Comparison of ENCODE assay signal across 8 mouse cellular contexts in genomic region chr10:45289218-45290105, GRCm38 (mm10). TPM values are rescaled to one million over a fixed set of nuclear protein-coding genes. Genes with fewer than 3 reads are reported as not detected.
DNase-seq lines count a peak whose midpoint lies in the region; ATAC-seq lines count a peak whose summit lies in the region.

No protein-coding gene starts in this region.

- ATAC-seq in common myeloid progenitor, adult 5-6 weeks (replicated peaks; ENCODE audit: low read depth, poor library complexity, severe bottlenecking), result 0 out of 2 replicates have a peak, but pooled peaks have one; percentile 47
- ATAC-seq in intestine, embryonic 15.5 days, result peak; percentile 84

- peak overlapping the region; percentile 97 for H3K4me2 ChIP-seq in intestine, embryonic 15.5 days (replicated peaks)

- WGBS in intestine, embryonic 15.5 days, result 1% methylated on average over 71 of the region's 71 CpGs
- WGBS in midbrain, embryonic 10.5 days, result 1% methylated on average over 70 of the region's 71 CpGs

- no peaks in the 10 kb centered on the region for H3K36me3 ChIP-seq in intestine, embryonic 15.5 days
- H3K36me3 ChIP-seq in midbrain, embryonic 10.5 days, result no peaks in the 10 kb centered on the region

- DNase-seq in ovary, postnatal 14 days (ENCODE audit: low spot score), result peak; percentile 5
- DNase-seq in ovary, postnatal 10 days (ENCODE audit: low spot score), result no peak
- peak; percentile 43 to 57 for DNase-seq in gastrocnemius, adult 8-10 months (ENCODE audit: low spot score in 2 of 2)
- DNase-seq in midbrain, embryonic 10.5 days (ENCODE audit: low spot score), result peak; percentile 50
- peak; percentile 28 for DNase-seq in urinary bladder, postnatal 25 days (ENCODE audit: low spot score)
- no peak for DNase-seq in adipocyte (ENCODE audit: low spot score)

- H3K4me1 ChIP-seq in intestine, embryonic 15.5 days (replicated peaks), result peaks cover 6% of the 10 kb centered on the region; the same call in 1 of the 2 replicates
- H3K4me1 ChIP-seq in midbrain, embryonic 10.5 days, result peaks cover 11% of the 10 kb centered on the region

- peak overlapping the region; percentile 50 for H3K9ac ChIP-seq in intestine, embryonic 15.5 days

- H3K4me3 ChIP-seq in intestine, embryonic 15.5 days (replicated peaks), result peak overlapping the region; percentile 52
- peak overlapping the region; percentile 69 for H3K4me3 ChIP-seq in midbrain, embryonic 10.5 days

- no peak overlapping the region for H3K27ac ChIP-seq in intestine, embryonic 15.5 days
- H3K27ac ChIP-seq in midbrain, embryonic 10.5 days (replicated peaks), result peak overlapping the region; percentile 70; the same call in 1 of the 2 replicates

- no peaks in the 10 kb centered on the region for H3K9me3 ChIP-seq in intestine, embryonic 15.5 days
- H3K9me3 ChIP-seq in midbrain, embryonic 10.5 days (replicated peaks), result peaks cover 4% of the 10 kb centered on the region; the same call in 1 of the 2 replicates

- H3K27me3 ChIP-seq in intestine, embryonic 15.5 days (replicated peaks), result peaks cover 18% of the 10 kb centered on the region
- peaks cover 54% of the 10 kb centered on the region for H3K27me3 ChIP-seq in midbrain, embryonic 10.5 days (ENCODE audit: low read depth, poor library complexity, severe bottlenecking)

RNA-seq across cellular contexts. Expression of gene Bves, which starts 46.1 kb away (rescaled TPM):
- total RNA-seq in common myeloid progenitor, adult 5-6 weeks (2017), result not detected in 2 replicates
- 10 to 100 TPM; 33.3 to 44.9 (median 39.0) TPM for total RNA-seq in gastrocnemius, adult 8-10 months (2022)
- 4.1 and 4.8 TPM in 2 replicates for polyA plus RNA-seq in intestine, embryonic 15.5 days (2015; fragmentation: Nextera tagmentation; extraction: Ambion mirVana)
- 2.3 and 2.6 TPM in 2 replicates for polyA plus RNA-seq in midbrain, embryonic 10.5 days (2016; fragmentation: Nextera tagmentation; extraction: Ambion mirVana)

Comparison
In these comparisons a context has a peak if more than half of its experiments do, and no peak if none do; other contexts are left out.
1. DNase-seq: peak in ovary, postnatal 14 days (single experiment), gastrocnemius, adult 8-10 months (2 of 2), midbrain, embryonic 10.5 days (single experiment) and urinary bladder, postnatal 25 days (single experiment); none in ovary, postnatal 10 days (single experiment) and adipocyte (single experiment).
2. RNA of gene Bves, which starts 46.1 kb away (total RNA-seq): 33.3 to 44.9 TPM in gastrocnemius, adult 8-10 months; not detected in common myeloid progenitor, adult 5-6 weeks; every median in the first group is over 10 times any median in the second.